Comparison of ENCODE assay signal across 8 mouse cellular contexts in the genomic region with DNA sequence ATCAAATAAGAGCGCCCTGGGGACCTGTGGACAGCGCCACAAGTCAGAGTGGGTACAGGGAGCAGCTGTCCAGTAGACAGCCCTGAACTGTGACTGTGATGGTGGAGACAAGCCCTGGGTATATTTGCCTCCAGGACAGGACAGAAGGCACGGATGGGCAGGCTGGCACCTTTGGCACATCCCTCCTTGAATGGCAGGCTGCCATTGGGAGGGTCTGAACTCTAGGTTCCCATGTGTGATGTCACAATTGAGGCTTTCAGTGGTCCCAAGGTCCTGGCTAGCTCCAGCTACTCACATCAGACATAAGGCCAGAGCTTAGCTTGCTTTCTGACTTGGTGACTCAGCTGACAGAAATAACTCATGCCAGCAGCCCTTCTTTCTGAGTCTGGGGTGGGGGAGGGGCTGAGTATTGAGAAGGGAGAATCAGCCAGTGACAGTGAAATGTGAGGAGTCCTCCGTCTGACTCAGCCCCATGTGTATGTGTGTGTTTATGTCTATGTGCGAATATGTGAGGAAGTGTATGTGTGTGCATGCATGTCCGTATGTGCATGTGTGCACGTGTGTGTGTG.
DNase-seq lines count a peak whose midpoint lies in the region; ATAC-seq and TF ChIP-seq lines count a peak whose summit lies in the region.

No protein-coding gene starts in this region.

- no peaks in the 10 kb centered on the region for H3K36me3 ChIP-seq in kidney, embryonic 14.5 days (ENCODE audit: control insufficient read depth, insufficient read depth, low read length)
- H3K36me3 ChIP-seq in embryonic facial prominence, embryonic 14.5 days (ENCODE audit: control insufficient read depth, insufficient read depth, low read length), result no peaks in the 10 kb centered on the region
- H3K36me3 ChIP-seq in neural tube, embryonic 15.5 days, result no peaks in the 10 kb centered on the region

- H3K9ac ChIP-seq in kidney, embryonic 14.5 days (ENCODE audit: low read depth, low read length), result no peak overlapping the region
- H3K9ac ChIP-seq in embryonic facial prominence, embryonic 14.5 days (ENCODE audit: low read depth, low read length), result no peak overlapping the region
- H3K9ac ChIP-seq in neural tube, embryonic 15.5 days (replicated peaks), result no peak overlapping the region

- H3K4me1 ChIP-seq in kidney, embryonic 14.5 days (ENCODE audit: control insufficient read depth, insufficient read depth, low read length), result peaks cover 16% of the 10 kb centered on the region
- peaks cover 10% of the 10 kb centered on the region for H3K4me1 ChIP-seq in embryonic facial prominence, embryonic 14.5 days (ENCODE audit: control insufficient read depth, insufficient read depth, low read length)
- H3K4me1 ChIP-seq in neural tube, embryonic 15.5 days, result peaks cover 19% of the 10 kb centered on the region

- in situ Hi-C loops in Patski (cut with MboI; ENCODE audit: low pct_unique_long_range_greater_than_20kb), result no loop called here

- no peak overlapping the region for H3K4me3 ChIP-seq in kidney, embryonic 14.5 days (ENCODE audit: low read length)
- no peak overlapping the region for H3K4me3 ChIP-seq in embryonic facial prominence, embryonic 14.5 days (ENCODE audit: low read depth, low read length)
- no peak overlapping the region for H3K4me3 ChIP-seq in neural tube, embryonic 15.5 days (replicated peaks)

- no peak overlapping the region for H3K27ac ChIP-seq in kidney, embryonic 14.5 days (ENCODE audit: low read depth, low read length)
- no peak overlapping the region for H3K27ac ChIP-seq in embryonic facial prominence, embryonic 14.5 days (replicated peaks; ENCODE audit: low read depth, low read length)
- H3K27ac ChIP-seq in neural tube, embryonic 15.5 days (replicated peaks), result no peak overlapping the region

- no peak overlapping the region for H3K4me2 ChIP-seq in kidney, embryonic 14.5 days (replicated peaks; ENCODE audit: low read depth, low read length)
- H3K4me2 ChIP-seq in embryonic facial prominence, embryonic 14.5 days (ENCODE audit: low read depth, low read length), result no peak overlapping the region
- no peak overlapping the region for H3K4me2 ChIP-seq in neural tube, embryonic 15.5 days

- no peak for DNase-seq in kidney, adult 9 months
- peak; percentile 90 for DNase-seq in Patski (ENCODE audit: low read depth, low spot score)
- DNase-seq in embryonic facial prominence, embryonic 14.5 days (ENCODE audit: low spot score), result peak; percentile 71
- peak; percentile 46 for DNase-seq in layer of hippocampus, adult 9-11 months
- DNase-seq in spleen, adult 12 weeks (ENCODE audit: low spot score), result no peak

- H3K9me3 ChIP-seq in kidney, embryonic 14.5 days (ENCODE audit: control insufficient read depth, low read length), result no peaks in the 10 kb centered on the region
- no peaks in the 10 kb centered on the region for H3K9me3 ChIP-seq in embryonic facial prominence, embryonic 14.5 days (ENCODE audit: control insufficient read depth, low read length)
- no peaks in the 10 kb centered on the region for H3K9me3 ChIP-seq in neural tube, embryonic 15.5 days (replicated peaks)

- peak; percentile 40; the same call in 1 of the 2 replicates for ATAC-seq in kidney, embryonic 14.5 days (ENCODE audit: low FRiP score, low TSS enrichment)
- ATAC-seq in Patski, result peak; percentile 51
- ATAC-seq in embryonic facial prominence, embryonic 14.5 days (ENCODE audit: low read depth), result peak; percentile 24; the same call in 1 of the 2 replicates
- no peak for ATAC-seq in neural tube, embryonic 15.5 days (ENCODE audit: low FRiP score)
- no peak for ATAC-seq in erythroblast, adult 5-6 weeks (replicated peaks; ENCODE audit: low FRiP score, poor library complexity, severe bottlenecking)

- no peak for TF ChIP-seq CTCF in Patski (IDR thresholded peaks at IDR 0.05)

- 65% methylated on average over 7 of the region's 7 CpGs for WGBS in kidney, embryonic 14.5 days
- 64% methylated on average over 7 of the region's 7 CpGs for WGBS in embryonic facial prominence, embryonic 14.5 days
- WGBS in neural tube, embryonic 15.5 days, result 69% methylated on average over 7 of the region's 7 CpGs

- CTCF ChIA-PET in Patski (lab: Charles Lee), result interaction anchor here (0.8 to 1.6 kb wide), 2 partner anchors 9 to 95 kb away, joined by 3 to 6 read pairs; no protein-coding TSS in a partner anchor

- POLR2A ChIA-PET in Patski (lab: Charles Lee), result interaction anchor here (0.9 to 2.2 kb wide), 3 partner anchors 91 to 112 kb away, joined by 3 to 8 read pairs (median 3); partner anchors contain the start of gene Tpm1

- no peaks in the 10 kb centered on the region for H3K27me3 ChIP-seq in kidney, embryonic 14.5 days (ENCODE audit: control insufficient read depth, insufficient read depth, low read length)
- H3K27me3 ChIP-seq in Patski, result no peaks in the 10 kb centered on the region
- H3K27me3 ChIP-seq in embryonic facial prominence, embryonic 14.5 days (replicated peaks; ENCODE audit: control insufficient read depth, insufficient read depth, low read length), result no peaks in the 10 kb centered on the region
- H3K27me3 ChIP-seq in neural tube, embryonic 15.5 days (replicated peaks), result no peaks in the 10 kb centered on the region

Comparison
In these comparisons a context has a peak if more than half of its experiments do, and no peak if none do; other contexts are left out.
1. ATAC-seq: peak in kidney, embryonic 14.5 days (single experiment), Patski (single experiment) and embryonic facial prominence, embryonic 14.5 days (single experiment); none in neural tube, embryonic 15.5 days (single experiment) and erythroblast, adult 5-6 weeks (single experiment).
2. DNase-seq: peak in Patski (single experiment), embryonic facial prominence, embryonic 14.5 days (single experiment) and layer of hippocampus, adult 9-11 months (single experiment); none in kidney, adult 9 months (single experiment) and spleen, adult 12 weeks (single experiment).